Mouse (Mus musculus): ENCODE measurements at regions not wholly inside any gene's neighbourhood (a gene's known extent, or its start where the extent isn't known, plus 50 kb on each side); places are given as distances from the start of the nearest gene placed in this dataset.

DNA sequence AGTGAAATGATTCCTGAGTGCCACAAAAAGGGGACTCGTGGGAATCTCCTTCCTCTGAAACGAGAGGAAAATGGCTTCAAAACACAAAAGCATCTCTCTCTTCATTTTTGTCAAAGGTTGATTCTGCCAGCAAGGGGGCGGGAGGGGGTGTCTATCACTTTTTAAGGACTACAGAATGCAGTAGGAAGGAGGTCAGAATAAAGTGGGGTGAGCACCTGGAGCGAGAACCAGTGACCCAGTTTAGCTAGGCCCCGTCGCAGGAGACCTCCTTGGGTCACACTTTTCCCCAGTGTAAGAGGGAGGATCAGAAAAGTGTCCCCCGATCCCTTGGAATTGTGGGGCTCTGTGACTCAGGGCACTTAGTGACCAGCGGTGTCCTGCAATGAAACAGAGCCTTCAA lies 133.1 kb downstream of the Tgfb2 start:
- ATAC-seq: no peak
- 86% methylated on average over 8 of the region's 8 CpGs for WGBS
- Histone ChIP-seq H3K27ac (ENCODE audit: low read length) (no peak overlapping the region), H3K27me3 (replicated peaks; ENCODE audit: control insufficient read depth, insufficient read depth, low read length) (no peaks in the 10 kb centered on the region), H3K9me3 (ENCODE audit: control insufficient read depth, low read length) (no peaks in the 10 kb centered on the region), H3K4me3 (replicated peaks; ENCODE audit: low read length) (no peak overlapping the region), H3K36me3 (ENCODE audit: control insufficient read depth, insufficient read depth) (no peaks in the 10 kb centered on the region), H3K9ac (replicated peaks; ENCODE audit: low read depth, low read length) (no peak overlapping the region), H3K4me1 (replicated peaks; ENCODE audit: control insufficient read depth, insufficient read depth, low read length) (no peaks in the 10 kb centered on the region), H3K4me2 (ENCODE audit: low read length) (no peak overlapping the region)

- no peak overlapping the region for H3K27ac ChIP-seq (ENCODE audit: low read length)
Measured at GRCm38 (mm10) chr1:186572092-186572491, 133.7 kb downstream of the Tgfb2 start.

GRCm38 (mm10) chr1:186568496-186568895 lies 137.3 kb downstream of the Tgfb2 start:
- H3K27me3 ChIP-seq (replicated peaks; ENCODE audit: control insufficient read depth, insufficient read depth, low read length): no peaks in the 10 kb centered on the region
- H3K4me1 ChIP-seq (replicated peaks; ENCODE audit: control insufficient read depth, insufficient read depth, low read length): no peaks in the 10 kb centered on the region
- H3K9me3 ChIP-seq (ENCODE audit: control insufficient read depth, low read length): no peaks in the 10 kb centered on the region
- no peak for ATAC-seq
- H3K4me3 ChIP-seq (replicated peaks; ENCODE audit: low read length): no peak overlapping the region
- no peak overlapping the region for H3K9ac ChIP-seq (replicated peaks; ENCODE audit: low read depth, low read length)
- H3K36me3 ChIP-seq (ENCODE audit: control insufficient read depth, insufficient read depth): no peaks in the 10 kb centered on the region
- no peak overlapping the region for H3K4me2 ChIP-seq (ENCODE audit: low read length)
- 84% methylated on average over 4 of the region's 4 CpGs for WGBS
- no peak overlapping the region for H3K27ac ChIP-seq (ENCODE audit: low read length)

More at GRCm38 (mm10) chr1:186572092-186572491, 133.7 kb downstream of the Tgfb2 start:
- no peak overlapping the region for H3K4me3 ChIP-seq (replicated peaks; ENCODE audit: low read length)
- H3K27me3 ChIP-seq (replicated peaks; ENCODE audit: control insufficient read depth, insufficient read depth, low read length): no peaks in the 10 kb centered on the region
- H3K4me1 ChIP-seq (replicated peaks; ENCODE audit: control insufficient read depth, insufficient read depth, low read length): no peaks in the 10 kb centered on the region
- no peaks in the 10 kb centered on the region for H3K36me3 ChIP-seq (ENCODE audit: control insufficient read depth, insufficient read depth)
- WGBS: 72% methylated on average over 4 of the region's 4 CpGs
- H3K9me3 ChIP-seq (ENCODE audit: control insufficient read depth, low read length): no peaks in the 10 kb centered on the region
- H3K4me2 ChIP-seq (ENCODE audit: low read length): no peak overlapping the region
- H3K9ac ChIP-seq (replicated peaks; ENCODE audit: low read depth, low read length): no peak overlapping the region
- no peak for ATAC-seq

DNA sequence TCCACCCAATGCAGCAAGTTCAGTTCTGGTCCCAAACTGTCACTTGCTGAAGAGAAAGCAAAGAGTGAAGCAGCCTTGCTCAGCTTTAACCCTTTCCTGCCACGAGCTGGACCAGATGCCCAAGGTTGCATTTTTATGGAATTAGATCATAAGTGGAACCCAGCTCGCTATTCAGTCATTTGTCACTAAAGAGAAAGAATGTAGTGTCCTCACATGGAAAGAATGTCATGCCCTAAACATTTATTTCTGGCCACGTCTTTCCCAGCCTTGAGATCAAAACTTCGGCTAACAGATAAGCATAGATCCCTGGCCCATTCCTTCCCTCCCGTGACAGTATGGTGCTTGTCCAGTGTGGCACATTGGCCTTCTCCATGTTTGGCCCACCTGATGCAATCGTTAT lies 137.7 kb downstream of the Tgfb2 start:
- 51% methylated on average over 6 of the region's 6 CpGs for WGBS

GRCm38 (mm10) chr1:186567136-186567826 lies 138.5 kb downstream of the Tgfb2 start:
- H3K27ac ChIP-seq (ENCODE audit: low read length): no peak overlapping the region
- H3K4me2 ChIP-seq (ENCODE audit: low read length): no peak overlapping the region
- WGBS: 12% methylated on average over 15 of the region's 15 CpGs
- no peaks in the 10 kb centered on the region for H3K9me3 ChIP-seq (ENCODE audit: control insufficient read depth, low read length)
- H3K36me3 ChIP-seq (ENCODE audit: control insufficient read depth, insufficient read depth): no peaks in the 10 kb centered on the region
- ATAC-seq: no peak
- no peak overlapping the region for H3K9ac ChIP-seq (replicated peaks; ENCODE audit: low read depth, low read length)
- no peaks in the 10 kb centered on the region for H3K27me3 ChIP-seq (replicated peaks; ENCODE audit: control insufficient read depth, insufficient read depth, low read length)
- no peak overlapping the region for H3K4me3 ChIP-seq (replicated peaks; ENCODE audit: low read length)
- no peaks in the 10 kb centered on the region for H3K4me1 ChIP-seq (replicated peaks; ENCODE audit: control insufficient read depth, insufficient read depth, low read length)

More for the DNA sequence above, 137.7 kb downstream of the Tgfb2 start:
- H3K9me3 ChIP-seq (ENCODE audit: control insufficient read depth, low read length): no peaks in the 10 kb centered on the region
- H3K4me3 ChIP-seq (replicated peaks; ENCODE audit: low read length): no peak overlapping the region
- H3K4me1 ChIP-seq (replicated peaks; ENCODE audit: control insufficient read depth, insufficient read depth, low read length): no peaks in the 10 kb centered on the region
- H3K27ac ChIP-seq (ENCODE audit: low read length): no peak overlapping the region
- no peak overlapping the region for H3K4me2 ChIP-seq (ENCODE audit: low read length)
- no peak for ATAC-seq
- no peaks in the 10 kb centered on the region for H3K27me3 ChIP-seq (replicated peaks; ENCODE audit: control insufficient read depth, insufficient read depth, low read length)
- H3K36me3 ChIP-seq (ENCODE audit: control insufficient read depth, insufficient read depth): no peaks in the 10 kb centered on the region
- H3K9ac ChIP-seq (replicated peaks; ENCODE audit: low read depth, low read length): no peak overlapping the region

GRCm38 (mm10) chr1:186562027-186562426 lies 143.8 kb downstream of the Tgfb2 start:
- H3K4me3 ChIP-seq (replicated peaks; ENCODE audit: low read length): no peak overlapping the region

DNA sequence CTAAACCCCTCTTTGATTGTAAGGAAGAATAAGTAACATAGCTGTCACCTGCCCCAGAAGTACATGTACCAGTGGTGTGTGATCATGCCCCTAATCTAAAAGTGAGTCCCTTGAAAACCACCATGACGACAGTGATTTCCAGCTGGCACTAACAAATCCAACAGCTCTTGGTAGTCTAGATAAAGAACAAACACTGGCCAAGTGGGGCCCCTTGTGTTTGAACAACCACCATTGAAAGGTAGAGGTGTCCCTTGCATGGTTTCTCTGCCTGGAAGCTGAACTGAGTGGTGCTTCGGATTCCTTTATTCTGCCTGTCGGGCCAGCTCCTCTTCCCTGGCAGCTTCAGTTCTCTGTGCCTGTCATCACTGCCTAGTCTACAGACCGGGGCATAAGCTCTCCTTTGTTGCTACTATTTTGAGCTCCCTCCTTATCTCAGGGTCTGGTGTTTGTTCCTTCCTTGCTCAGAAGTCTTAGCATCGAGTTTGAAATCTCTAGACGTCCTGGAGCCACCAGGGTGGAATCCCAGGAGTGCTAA lies 150.3 kb downstream of the Tgfb2 start:
- no peaks in the 10 kb centered on the region for H3K27me3 ChIP-seq (replicated peaks; ENCODE audit: control insufficient read depth, insufficient read depth, low read length)
- H3K4me1 ChIP-seq (replicated peaks; ENCODE audit: control insufficient read depth, insufficient read depth, low read length): no peaks in the 10 kb centered on the region
- no peak overlapping the region for H3K4me3 ChIP-seq (replicated peaks; ENCODE audit: low read length)
- H3K27ac ChIP-seq (ENCODE audit: low read length): no peak overlapping the region
- H3K9ac ChIP-seq (replicated peaks; ENCODE audit: low read depth, low read length): no peak overlapping the region
- H3K9me3 ChIP-seq (ENCODE audit: control insufficient read depth, low read length): no peaks in the 10 kb centered on the region
- H3K36me3 ChIP-seq (ENCODE audit: control insufficient read depth, insufficient read depth): no peaks in the 10 kb centered on the region
- ATAC-seq: no peak
- no peak overlapping the region for H3K4me2 ChIP-seq (ENCODE audit: low read length)
- WGBS: 52% methylated on average over 6 of the region's 6 CpGs

More at GRCm38 (mm10) chr1:186562027-186562426, 143.8 kb downstream of the Tgfb2 start:
- no peak overlapping the region for H3K4me2 ChIP-seq (ENCODE audit: low read length)
- H3K4me1 ChIP-seq (replicated peaks; ENCODE audit: control insufficient read depth, insufficient read depth, low read length): no peaks in the 10 kb centered on the region
- H3K27me3 ChIP-seq (replicated peaks; ENCODE audit: control insufficient read depth, insufficient read depth, low read length): no peaks in the 10 kb centered on the region
- H3K9ac ChIP-seq (replicated peaks; ENCODE audit: low read depth, low read length): no peak overlapping the region
- 33% methylated on average over 3 of the region's 3 CpGs for WGBS
- ATAC-seq: peak; percentile 40; the same call in 1 of the 2 replicates
- H3K9me3 ChIP-seq (ENCODE audit: control insufficient read depth, low read length): no peaks in the 10 kb centered on the region
- H3K27ac ChIP-seq (ENCODE audit: low read length): no peak overlapping the region
- H3K36me3 ChIP-seq (ENCODE audit: control insufficient read depth, insufficient read depth): no peaks in the 10 kb centered on the region

DNA sequence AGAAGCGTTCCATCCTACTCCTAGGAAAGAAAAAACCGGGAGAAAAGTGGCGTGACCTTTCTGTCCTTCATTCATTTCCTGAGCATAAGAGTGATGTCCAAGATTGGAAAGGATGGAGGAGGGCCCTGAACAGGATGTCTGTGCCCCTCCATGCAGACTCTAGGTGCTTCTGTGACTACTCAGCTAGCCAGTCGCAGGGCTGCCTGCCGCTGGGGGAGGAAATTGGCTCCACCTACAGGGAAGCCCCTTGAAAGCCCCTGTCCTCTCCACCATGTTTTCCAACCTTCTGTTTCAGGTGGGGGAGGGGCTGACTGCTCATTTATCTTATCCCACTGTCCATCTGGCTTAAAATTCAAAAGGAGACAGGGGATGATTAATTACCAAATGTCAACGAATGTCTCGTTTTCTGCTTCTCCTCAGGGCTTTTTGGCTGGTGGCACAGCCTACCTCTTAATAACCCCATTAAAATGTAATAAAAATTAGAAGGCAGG lies 151.2 kb downstream of the Tgfb2 start:
- 70% methylated on average over 7 of the region's 7 CpGs for WGBS
- H3K27me3 ChIP-seq (replicated peaks; ENCODE audit: control insufficient read depth, insufficient read depth, low read length): no peaks in the 10 kb centered on the region
- no peak overlapping the region for H3K4me3 ChIP-seq (replicated peaks; ENCODE audit: low read length)
- ATAC-seq: no peak
- H3K9ac ChIP-seq (replicated peaks; ENCODE audit: low read depth, low read length): no peak overlapping the region
- H3K4me1 ChIP-seq (replicated peaks; ENCODE audit: control insufficient read depth, insufficient read depth, low read length): no peaks in the 10 kb centered on the region
- no peaks in the 10 kb centered on the region for H3K36me3 ChIP-seq (ENCODE audit: control insufficient read depth, insufficient read depth)
- no peak overlapping the region for H3K27ac ChIP-seq (ENCODE audit: low read length)
- H3K4me2 ChIP-seq (ENCODE audit: low read length): no peak overlapping the region
- H3K9me3 ChIP-seq (ENCODE audit: control insufficient read depth, low read length): no peaks in the 10 kb centered on the region

- Histone ChIP-seq H3K9ac (replicated peaks; ENCODE audit: low read depth, low read length) (no peak overlapping the region), H3K4me1 (replicated peaks; ENCODE audit: control insufficient read depth, insufficient read depth, low read length) (no peaks in the 10 kb centered on the region), H3K9me3 (ENCODE audit: control insufficient read depth, low read length) (no peaks in the 10 kb centered on the region), H3K4me2 (ENCODE audit: low read length) (no peak overlapping the region), H3K27ac (ENCODE audit: low read length) (no peak overlapping the region), H3K4me3 (replicated peaks; ENCODE audit: low read length) (no peak overlapping the region), H3K27me3 (replicated peaks; ENCODE audit: control insufficient read depth, insufficient read depth, low read length) (no peaks in the 10 kb centered on the region), H3K36me3 (ENCODE audit: control insufficient read depth, insufficient read depth) (no peaks in the 10 kb centered on the region)
- no peak for ATAC-seq
- 94% methylated on average over 7 of the region's 7 CpGs for WGBS
Measured at GRCm38 (mm10) chr1:186552689-186553088, 153.1 kb downstream of the Tgfb2 start.
